Mouse (Mus musculus): ENCODE data around the gene Ddx19b.

- TF ChIP-seq EP300 (IDR thresholded peaks at IDR 0.05; ENCODE audit: low read length), result no peak
- TF ChIP-seq NELFE (IDR thresholded peaks at IDR 0.05; ENCODE audit: low read depth, low read length), result no peak
- TF ChIP-seq CTCF (conservative IDR thresholded peaks at IDR 0.05 in 1 of 2, IDR thresholded peaks at IDR 0.05 in 1 of 2; ENCODE audit: low read depth in 2 of 2, low read length in 2 of 2), result no peak
- TF ChIP-seq HCFC1 (IDR thresholded peaks at IDR 0.05; ENCODE audit: low read depth, low read length), result no peak
- no peak for TF ChIP-seq RAD21 (IDR thresholded peaks at IDR 0.05; ENCODE audit: low read depth, low read length)
Measured at GRCm38 (mm10) chr8:111062072-111062757, 30.7 kb upstream of the Ddx19b start.

Measured in CH12.LX (cell line).